Mouse (Mus musculus): ENCODE results near the gene Tmem147. TPM values are rescaled to one million over a fixed set of nuclear protein-coding genes. Genes with fewer than 3 reads are reported as not detected.
"Not testable (repeated sequence)": the region's sequence is repeated elsewhere in the genome, so short reads cannot be mapped to it uniquely, and the experiment has no call there.

Gene Tmem147
- polyA plus RNA-seq, 1 experiment from 2014 or later, result 181 TPM

DNA sequence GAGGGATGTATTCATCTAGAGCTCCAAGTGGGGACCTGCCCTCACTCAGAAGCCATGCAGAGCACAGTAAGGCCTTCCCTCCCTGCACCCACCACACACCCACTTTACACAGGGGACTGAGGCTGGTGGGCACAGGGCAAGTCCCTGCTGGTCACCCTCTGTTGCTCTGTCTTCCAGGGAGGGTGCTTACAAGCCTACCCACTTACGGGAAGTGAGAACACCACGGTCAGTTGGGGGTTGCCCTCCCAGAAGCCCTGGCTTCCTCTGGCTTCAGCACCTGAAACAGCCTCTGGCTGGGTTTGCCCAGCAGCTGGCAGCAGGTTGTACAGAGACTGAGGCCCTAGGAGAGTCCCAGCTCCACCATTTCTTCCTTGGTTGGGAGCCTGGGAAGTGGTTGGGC lies 13.2 kb upstream of the Tmem147 start:
- not testable (repeated sequence) for H3K4me1 ChIP-seq (replicated peaks; ENCODE audit: control insufficient read depth, insufficient read depth, low read length); H3K9me3 ChIP-seq (ENCODE audit: control insufficient read depth, low read length); ATAC-seq (replicated peaks; ENCODE audit: low FRiP score); H3K9ac ChIP-seq (ENCODE audit: low read depth, low read length); H3K4me3 ChIP-seq (ENCODE audit: low read depth, low read length); H3K4me2 ChIP-seq; H3K27me3 ChIP-seq (replicated peaks; ENCODE audit: control insufficient read depth, insufficient read depth, low read length); DNase-seq (ENCODE audit: low spot score); H3K36me3 ChIP-seq (ENCODE audit: control insufficient read depth, insufficient read depth, low read length); H3K27ac ChIP-seq (ENCODE audit: low read depth, low read length)
- 73% methylated on average over 2 of the region's 2 CpGs for WGBS

DNA sequence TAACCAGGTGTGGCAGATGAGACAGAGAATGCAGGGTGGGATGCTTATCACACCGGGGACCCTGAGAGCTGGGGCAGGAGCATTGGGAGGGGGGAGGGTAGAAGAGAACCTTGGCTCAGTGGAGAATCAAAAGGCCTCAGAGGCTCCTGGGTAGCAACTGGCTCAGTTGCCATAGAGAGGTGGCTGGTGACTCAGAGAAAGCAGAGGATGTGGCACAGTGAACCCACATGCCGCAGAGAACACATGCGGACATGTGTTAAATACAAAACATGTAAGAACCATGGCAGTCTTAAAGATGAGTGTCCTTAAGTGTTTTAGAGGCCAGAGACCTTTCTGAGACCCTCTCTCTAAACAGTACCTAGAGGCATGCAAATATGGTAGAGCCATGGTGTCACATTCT lies 6.9 kb upstream of the Tmem147 start:
- ATAC-seq (replicated peaks; ENCODE audit: low FRiP score) (no peak), DNase-seq (ENCODE audit: low spot score) (no peak)
- H3K27ac ChIP-seq (ENCODE audit: low read depth, low read length), result no peak overlapping the region
- no peak overlapping the region for H3K4me3 ChIP-seq (ENCODE audit: low read depth, low read length)
- no peak overlapping the region for H3K4me2 ChIP-seq
- no peaks in the 10 kb centered on the region; the same call in 1 of the 2 replicates for H3K9me3 ChIP-seq (ENCODE audit: control insufficient read depth, low read length)
- no peaks in the 10 kb centered on the region for H3K27me3 ChIP-seq (replicated peaks; ENCODE audit: control insufficient read depth, insufficient read depth, low read length)
- no peak overlapping the region for H3K9ac ChIP-seq (ENCODE audit: low read depth, low read length)
- H3K4me1 ChIP-seq (replicated peaks; ENCODE audit: control insufficient read depth, insufficient read depth, low read length), result no peaks in the 10 kb centered on the region
- 80% methylated on average over 3 of the region's 3 CpGs for WGBS
- peaks cover 7% of the 10 kb centered on the region for H3K36me3 ChIP-seq (ENCODE audit: control insufficient read depth, insufficient read depth, low read length)

DNA sequence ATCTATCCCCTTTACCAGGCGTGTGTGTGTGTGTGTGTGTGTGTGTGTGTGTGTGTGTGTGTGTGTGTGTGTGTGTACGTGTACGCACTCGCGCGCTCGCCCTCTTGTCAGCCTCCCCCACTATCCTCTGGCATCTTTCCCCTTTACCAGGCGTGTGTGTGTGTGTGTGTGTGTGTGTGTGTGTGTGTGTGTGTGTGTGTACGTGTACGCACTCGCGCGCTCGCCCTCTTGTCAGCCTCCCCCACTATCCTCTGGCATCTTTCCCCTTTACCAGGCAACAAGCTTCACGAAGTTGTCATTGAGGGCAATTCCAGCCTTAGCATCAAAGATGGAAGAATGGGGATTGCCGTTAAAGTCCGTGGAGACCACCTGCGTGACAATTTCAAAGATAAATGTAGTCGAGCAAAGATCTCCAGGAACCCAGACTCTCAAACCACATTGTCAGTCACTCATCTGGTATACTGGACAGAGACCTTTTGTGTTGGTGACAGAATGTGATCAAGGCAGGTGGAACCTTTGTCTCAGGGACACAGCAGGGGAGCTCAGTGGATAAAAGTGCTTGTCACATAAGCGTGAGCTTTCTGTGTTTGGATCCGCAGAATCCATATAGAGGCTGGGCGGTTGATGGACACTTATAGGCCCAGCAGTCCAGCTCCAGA lies 853 bp upstream of the Tmem147 start:
- WGBS, result 21% methylated on average over 20 of the region's 22 CpGs
- Histone ChIP-seq H3K36me3 (ENCODE audit: control insufficient read depth, insufficient read depth, low read length) (peaks cover 11% of the 10 kb centered on the region; the same call in 1 of the 2 replicates), H3K4me3 (ENCODE audit: low read depth, low read length) (peak overlapping the region; percentile 89), H3K9ac (ENCODE audit: low read depth, low read length) (peak overlapping the region; percentile 92), H3K4me1 (replicated peaks; ENCODE audit: control insufficient read depth, insufficient read depth, low read length) (peaks cover 15% of the 10 kb centered on the region), H3K4me2 (peak overlapping the region; percentile 93), H3K27ac (ENCODE audit: low read depth, low read length) (peak overlapping the region; percentile 88)
- DNase-seq (ENCODE audit: low spot score); ATAC-seq (replicated peaks; ENCODE audit: low FRiP score); H3K9me3 ChIP-seq (ENCODE audit: control insufficient read depth, low read length); H3K27me3 ChIP-seq (replicated peaks; ENCODE audit: control insufficient read depth, insufficient read depth, low read length): not testable (repeated sequence)

DNA sequence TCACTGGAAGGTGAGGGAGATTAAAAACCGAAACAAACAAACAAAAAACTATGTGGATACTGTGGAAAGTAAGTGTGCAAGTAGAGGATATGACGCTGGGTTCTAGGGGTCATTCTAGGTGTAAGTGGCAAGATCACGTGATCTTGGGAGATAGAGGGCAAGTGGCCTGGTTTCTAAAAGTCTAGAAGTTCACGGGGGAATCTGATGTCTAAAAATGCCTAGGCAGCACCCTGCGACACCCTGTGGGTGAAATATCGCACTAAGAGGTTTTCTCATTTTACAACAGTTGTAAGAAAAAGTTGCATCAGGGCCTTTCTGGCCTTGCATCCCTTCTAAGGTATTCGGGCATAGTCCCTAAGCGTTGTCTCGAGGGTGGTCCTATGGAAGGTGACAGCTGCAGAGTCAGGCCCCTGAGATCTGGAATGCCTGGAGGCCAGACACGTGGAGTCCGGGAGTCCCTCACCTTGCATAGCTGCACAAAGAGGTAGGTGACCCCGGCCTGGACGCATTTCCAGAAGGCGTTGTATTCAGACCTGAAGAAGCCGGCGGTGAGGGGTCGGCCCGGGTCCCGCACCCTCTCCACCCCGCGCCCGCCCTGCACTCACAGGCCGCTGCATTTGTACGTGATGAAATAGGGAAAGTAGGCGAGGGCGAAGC lies 473 bp downstream of the Tmem147 start:
- 7% methylated on average over 26 of the region's 26 CpGs for WGBS
- Histone ChIP-seq H3K36me3 (ENCODE audit: control insufficient read depth, insufficient read depth, low read length) (peaks cover 11% of the 10 kb centered on the region; the same call in 1 of the 2 replicates), H3K4me1 (replicated peaks; ENCODE audit: control insufficient read depth, insufficient read depth, low read length) (peaks cover 15% of the 10 kb centered on the region), H3K4me3 (ENCODE audit: low read depth, low read length) (peak overlapping the region; percentile 89), H3K9me3 (ENCODE audit: control insufficient read depth, low read length) (no peaks in the 10 kb centered on the region), H3K9ac (ENCODE audit: low read depth, low read length) (peak overlapping the region; percentile 92), H3K27ac (ENCODE audit: low read depth, low read length) (peak overlapping the region; percentile 88), H3K27me3 (replicated peaks; ENCODE audit: control insufficient read depth, insufficient read depth, low read length) (no peaks in the 10 kb centered on the region), H3K4me2 (peak overlapping the region; percentile 93)
- DNase-seq (ENCODE audit: low spot score) (no peak), ATAC-seq (replicated peaks; ENCODE audit: low FRiP score) (peak; percentile 46)

DNA sequence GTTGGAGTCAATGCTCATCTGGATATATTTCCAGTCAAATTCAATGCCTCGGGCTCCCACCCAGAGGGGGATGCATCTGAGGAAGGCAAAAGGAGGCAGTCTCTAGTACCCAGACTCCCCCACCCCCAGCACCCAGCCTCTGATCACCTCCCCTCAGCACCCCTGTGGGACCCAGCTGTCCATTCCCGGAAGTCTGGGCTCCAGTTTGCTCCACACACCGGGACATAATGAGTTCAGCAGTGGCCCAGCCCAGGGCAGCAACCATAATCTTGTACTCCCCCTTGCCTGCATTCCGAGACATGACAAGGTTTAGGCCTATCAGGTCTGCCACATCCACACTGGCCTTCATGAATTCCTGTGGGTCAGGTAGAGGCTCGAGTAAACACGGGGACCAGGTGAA lies 1.1 kb downstream of the Tmem147 start:
- peak overlapping the region; percentile 89 for H3K4me3 ChIP-seq (ENCODE audit: low read depth, low read length)
- H3K9me3 ChIP-seq (ENCODE audit: control insufficient read depth, low read length), result no peaks in the 10 kb centered on the region
- H3K36me3 ChIP-seq (ENCODE audit: control insufficient read depth, insufficient read depth, low read length), result peaks cover 10% of the 10 kb centered on the region; the same call in 1 of the 2 replicates
- DNase-seq (ENCODE audit: low spot score) (no peak), ATAC-seq (replicated peaks; ENCODE audit: low FRiP score) (no peak)
- H3K27me3 ChIP-seq (replicated peaks; ENCODE audit: control insufficient read depth, insufficient read depth, low read length), result no peaks in the 10 kb centered on the region
- peak overlapping the region; percentile 92 for H3K9ac ChIP-seq (ENCODE audit: low read depth, low read length)
- H3K4me2 ChIP-seq, result peak overlapping the region; percentile 93
- H3K4me1 ChIP-seq (replicated peaks; ENCODE audit: control insufficient read depth, insufficient read depth, low read length), result peaks cover 17% of the 10 kb centered on the region
- WGBS, result 71% methylated on average over 6 of the region's 6 CpGs
- no peak overlapping the region for H3K27ac ChIP-seq (ENCODE audit: low read depth, low read length)

DNA sequence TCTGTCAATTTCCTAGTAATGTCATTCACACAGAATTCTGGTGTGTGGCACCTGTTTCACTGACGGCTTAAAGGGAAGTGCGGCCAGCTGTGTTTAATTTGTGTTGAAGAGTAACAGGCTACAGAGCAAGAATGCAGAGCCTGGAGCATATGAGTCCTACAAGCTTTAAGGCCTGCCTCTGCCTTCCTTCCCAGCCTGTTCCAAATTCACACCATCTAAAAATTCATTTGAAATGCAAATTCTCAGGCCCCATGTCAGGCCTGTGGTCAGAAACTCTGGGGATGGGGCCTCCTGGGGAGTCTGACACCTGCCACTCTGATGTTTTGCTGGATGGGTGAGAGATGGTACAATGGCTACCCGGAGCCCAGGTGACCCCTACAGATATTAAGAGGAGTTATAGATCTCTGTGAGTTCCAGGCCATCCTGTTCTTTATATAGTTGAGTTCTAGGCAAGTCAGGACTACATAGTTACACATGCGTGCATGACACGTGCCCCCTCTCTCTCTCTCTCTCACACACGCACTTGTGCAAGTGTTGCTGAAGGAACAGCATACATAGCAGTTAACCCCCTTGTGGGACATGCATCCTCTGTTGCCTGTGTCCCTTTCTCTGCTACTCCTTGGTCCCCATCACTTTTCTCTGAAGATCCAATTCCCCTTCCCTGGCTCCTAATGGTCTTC lies 5.9 kb downstream of the Tmem147 start:
- Histone ChIP-seq H3K9me3 (ENCODE audit: control insufficient read depth, low read length) (no peaks in the 10 kb centered on the region), H3K4me3 (ENCODE audit: low read depth, low read length) (no peak overlapping the region), H3K27me3 (replicated peaks; ENCODE audit: control insufficient read depth, insufficient read depth, low read length) (no peaks in the 10 kb centered on the region), H3K27ac (ENCODE audit: low read depth, low read length) (no peak overlapping the region), H3K4me2 (no peak overlapping the region), H3K4me1 (replicated peaks; ENCODE audit: control insufficient read depth, insufficient read depth, low read length) (peaks cover 8% of the 10 kb centered on the region), H3K36me3 (ENCODE audit: control insufficient read depth, insufficient read depth, low read length) (peaks cover 3% of the 10 kb centered on the region; the same call in 1 of the 2 replicates), H3K9ac (ENCODE audit: low read depth, low read length) (no peak overlapping the region)
- no peak for ATAC-seq (replicated peaks; ENCODE audit: low FRiP score)
- WGBS, result 64% methylated on average over 6 of the region's 6 CpGs
- no peak for DNase-seq (ENCODE audit: low spot score)

DNA sequence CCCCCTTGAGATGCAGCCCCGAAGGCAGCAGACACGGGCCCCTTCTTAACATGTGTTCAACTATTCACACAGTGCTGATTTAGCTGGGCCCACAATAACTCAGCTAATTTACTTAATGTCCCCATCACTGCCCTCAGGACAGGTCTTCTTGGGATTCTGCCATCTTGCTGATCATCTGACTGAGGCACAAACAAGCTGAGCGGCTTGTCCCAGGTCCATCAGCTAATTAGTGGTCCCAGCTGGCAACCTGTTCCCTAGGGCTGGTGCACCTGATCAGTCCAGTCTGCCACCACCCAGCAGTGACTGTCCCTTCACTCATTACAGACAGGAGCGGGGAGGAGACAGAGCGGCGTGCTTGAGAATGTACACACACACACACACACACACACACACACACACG lies 8.1 kb downstream of the Tmem147 start:
- H3K27me3 ChIP-seq (replicated peaks; ENCODE audit: control insufficient read depth, insufficient read depth, low read length), result peaks cover 9% of the 10 kb centered on the region
- no peak overlapping the region for H3K27ac ChIP-seq (ENCODE audit: low read depth, low read length)
- H3K9me3 ChIP-seq (ENCODE audit: control insufficient read depth, low read length), result no peaks in the 10 kb centered on the region
- DNase-seq (ENCODE audit: low spot score), result no peak
- 89% methylated on average over 7 of the region's 7 CpGs for WGBS
- H3K4me2 ChIP-seq, result no peak overlapping the region
- H3K4me1 ChIP-seq (replicated peaks; ENCODE audit: control insufficient read depth, insufficient read depth, low read length), result peaks cover 13% of the 10 kb centered on the region
- no peak for ATAC-seq (replicated peaks; ENCODE audit: low FRiP score)
- H3K4me3 ChIP-seq (ENCODE audit: low read depth, low read length), result no peak overlapping the region
- H3K9ac ChIP-seq (ENCODE audit: low read depth, low read length), result no peak overlapping the region
- H3K36me3 ChIP-seq (ENCODE audit: control insufficient read depth, insufficient read depth, low read length), result no peaks in the 10 kb centered on the region

DNA sequence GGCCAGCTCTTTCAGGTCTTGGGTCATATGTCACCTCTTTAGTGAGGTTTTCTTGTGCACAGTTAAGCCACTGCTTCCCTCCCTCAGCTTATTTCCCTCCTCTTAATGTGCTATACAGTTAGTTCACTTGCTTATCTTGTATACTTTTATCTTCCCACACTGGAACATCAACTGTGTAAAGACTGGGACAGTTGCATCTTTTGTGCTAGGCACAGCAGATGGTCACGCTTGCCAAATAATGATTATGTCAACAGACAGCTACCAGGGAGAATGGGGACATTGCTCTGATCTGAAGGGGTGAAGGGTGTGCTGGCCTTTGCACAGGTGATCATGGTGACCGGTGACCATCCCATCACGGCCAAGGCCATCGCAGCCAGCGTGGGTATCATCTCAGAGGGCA lies 9.7 kb downstream of the Tmem147 start:
- 88% methylated on average over 5 of the region's 5 CpGs for WGBS
- H3K4me1 ChIP-seq (replicated peaks; ENCODE audit: control insufficient read depth, insufficient read depth, low read length), result peaks cover 13% of the 10 kb centered on the region
- H3K4me3 ChIP-seq (ENCODE audit: low read depth, low read length), result no peak overlapping the region
- peaks cover 25% of the 10 kb centered on the region for H3K27me3 ChIP-seq (replicated peaks; ENCODE audit: control insufficient read depth, insufficient read depth, low read length)
- H3K9me3 ChIP-seq (ENCODE audit: control insufficient read depth, low read length), result no peaks in the 10 kb centered on the region
- H3K4me2 ChIP-seq, result no peak overlapping the region
- no peak overlapping the region for H3K9ac ChIP-seq (ENCODE audit: low read depth, low read length)
- no peaks in the 10 kb centered on the region for H3K36me3 ChIP-seq (ENCODE audit: control insufficient read depth, insufficient read depth, low read length)
- ATAC-seq (replicated peaks; ENCODE audit: low FRiP score) (no peak), DNase-seq (ENCODE audit: low spot score) (no peak)
- no peak overlapping the region for H3K27ac ChIP-seq (ENCODE audit: low read depth, low read length)
